Mouse (Mus musculus): ENCODE measurements around the gene Tgtp2.
"Not testable (repeated sequence)": the region's sequence is repeated elsewhere in the genome, so short reads cannot be mapped to it uniquely, and the experiment has no call there.

Tgtp2 gene

DNA sequence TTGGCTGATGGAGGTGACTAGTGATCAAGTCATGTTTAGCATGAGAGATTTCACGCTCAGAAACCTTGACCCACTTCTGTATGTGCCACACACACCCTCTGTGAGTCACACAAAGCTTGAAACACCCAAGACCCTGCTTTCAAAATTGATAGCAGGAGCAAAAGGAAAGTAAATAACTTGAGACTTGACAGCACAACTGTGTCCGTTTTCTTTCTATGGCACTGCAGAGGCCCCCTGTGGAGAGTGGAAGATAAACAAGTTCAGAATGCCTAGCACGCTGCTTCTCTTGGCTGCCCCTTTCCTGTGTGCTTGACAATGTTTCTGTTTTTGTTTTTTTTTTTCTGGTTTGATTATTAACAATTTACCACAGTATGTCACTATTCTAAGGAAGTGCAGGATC is 20.9 kb upstream of the Tgtp2 start:
- ATAC-seq (ENCODE audit: low TSS enrichment), result no peak

DNA sequence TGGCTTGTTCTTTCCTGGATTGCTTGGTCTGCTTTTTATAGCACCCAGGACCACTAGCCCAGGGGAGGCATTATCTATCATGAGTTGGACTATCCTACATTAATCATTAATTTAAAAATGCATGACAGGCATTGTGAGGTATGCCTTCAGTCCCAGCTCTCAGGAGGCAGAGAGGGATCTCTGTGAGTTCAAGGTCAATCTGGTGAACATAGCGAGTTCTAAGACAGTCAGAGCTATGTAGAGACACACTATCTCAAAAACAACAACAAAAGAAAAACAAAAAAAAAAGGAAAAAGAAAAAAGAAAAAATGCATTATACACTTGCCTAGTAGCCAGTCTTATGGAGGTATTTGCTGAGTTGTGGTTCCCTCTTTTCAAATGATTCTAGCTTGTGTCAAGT is 20.4 kb upstream of the Tgtp2 start:
- no peak for ATAC-seq (ENCODE audit: low TSS enrichment)

DNA sequence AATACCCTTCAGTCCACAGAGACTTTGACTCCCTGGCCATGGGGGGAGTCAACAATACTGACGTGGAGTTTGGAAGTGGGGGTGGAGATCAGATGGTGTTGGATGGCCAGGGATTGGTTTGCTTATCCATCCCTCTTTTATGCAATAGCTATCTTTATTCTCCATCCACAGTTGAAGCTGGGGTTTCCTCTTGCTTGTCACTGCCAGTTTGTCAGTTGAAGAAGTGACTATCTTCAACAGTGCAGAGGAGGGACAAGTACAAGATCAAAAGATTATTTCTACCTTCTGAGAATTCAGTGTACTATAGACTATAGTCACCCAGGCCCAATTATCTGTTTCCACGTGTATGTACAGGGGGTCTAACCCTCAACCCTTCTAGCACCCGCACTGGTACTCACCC is 19.8 kb upstream of the Tgtp2 start:
- ATAC-seq (ENCODE audit: low TSS enrichment), result no peak

DNA sequence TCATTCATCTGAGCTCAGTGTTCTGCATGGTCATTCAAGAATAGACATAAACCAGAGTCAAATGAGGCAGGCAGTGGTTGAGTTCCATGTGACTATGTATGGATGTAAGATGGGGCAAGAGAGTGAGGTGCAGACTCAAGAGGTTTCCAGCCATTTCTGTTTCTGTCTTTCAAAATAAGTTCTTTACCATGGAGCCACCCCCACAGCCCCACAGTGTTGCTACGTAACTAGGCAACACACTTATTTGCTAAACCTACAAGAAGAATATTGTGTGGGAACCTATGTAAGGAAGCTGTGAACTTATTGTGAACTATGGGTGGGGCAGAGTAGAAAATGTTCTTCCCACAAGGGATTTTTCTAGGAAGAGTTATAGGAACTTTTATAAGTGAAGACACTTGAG is 19.1 kb upstream of the Tgtp2 start:
- peak; percentile 76 for ATAC-seq (ENCODE audit: low TSS enrichment)

DNA sequence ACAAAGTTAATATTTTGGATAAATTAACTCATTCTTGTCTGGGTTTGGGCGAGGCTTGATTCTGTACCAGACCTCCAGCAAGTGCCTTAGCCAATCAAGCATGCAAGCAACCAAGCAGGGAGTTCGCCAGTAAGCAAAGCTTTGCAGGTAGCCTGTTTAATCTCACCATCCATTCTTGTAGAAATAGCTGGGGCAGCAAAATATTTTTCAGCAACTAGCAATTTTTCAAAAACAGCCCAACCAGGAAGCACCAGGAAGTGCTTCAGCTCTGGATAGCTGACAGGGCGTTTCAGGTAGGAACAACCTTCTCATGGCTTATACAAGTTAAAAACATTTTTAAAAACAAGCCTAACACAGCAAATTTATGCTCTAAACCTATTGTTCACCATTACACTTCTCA is 17.9 kb upstream of the Tgtp2 start:
- ATAC-seq (ENCODE audit: low TSS enrichment), result no peak

DNA sequence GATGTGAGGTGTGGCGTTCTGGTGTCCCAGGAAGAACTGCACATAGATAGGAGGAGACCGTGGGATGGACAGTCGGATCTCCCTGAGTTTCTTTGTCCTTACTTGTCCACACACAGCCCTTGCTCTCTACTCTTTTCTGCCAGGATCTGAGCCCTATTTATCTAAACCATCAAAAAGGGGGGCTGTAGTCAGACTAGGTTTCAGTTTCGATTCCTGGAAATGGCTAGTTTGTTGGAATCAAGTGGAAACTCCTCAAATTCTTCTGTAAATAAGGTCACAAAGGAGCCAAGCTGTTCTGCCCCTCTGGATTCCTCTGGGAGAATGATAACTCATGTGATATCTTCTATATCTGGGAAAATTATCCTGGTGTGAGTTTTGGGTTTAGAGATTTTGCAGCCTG is 17.4 kb upstream of the Tgtp2 start:
- ATAC-seq (ENCODE audit: low TSS enrichment), result no peak

DNA sequence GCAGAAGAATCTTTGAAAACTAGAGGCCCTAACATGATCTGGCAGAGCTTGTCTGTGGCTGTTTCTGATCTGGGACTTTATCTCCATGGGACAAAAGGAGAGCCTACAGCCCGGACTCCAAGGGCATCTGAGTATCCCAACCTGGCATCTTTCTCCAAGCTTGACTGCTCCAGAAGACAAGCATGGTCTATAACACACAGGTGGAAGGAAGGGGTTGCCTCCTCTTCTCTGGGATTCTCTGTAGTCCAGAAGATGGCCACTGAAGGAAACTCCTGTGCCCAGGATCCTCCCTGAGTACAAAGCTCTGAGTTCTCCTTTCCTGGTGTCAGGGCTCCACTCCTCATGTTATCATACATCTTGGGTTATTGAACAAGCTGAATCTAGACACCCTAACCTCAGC is 16.6 kb upstream of the Tgtp2 start:
- no peak for ATAC-seq (ENCODE audit: low TSS enrichment)

DNA sequence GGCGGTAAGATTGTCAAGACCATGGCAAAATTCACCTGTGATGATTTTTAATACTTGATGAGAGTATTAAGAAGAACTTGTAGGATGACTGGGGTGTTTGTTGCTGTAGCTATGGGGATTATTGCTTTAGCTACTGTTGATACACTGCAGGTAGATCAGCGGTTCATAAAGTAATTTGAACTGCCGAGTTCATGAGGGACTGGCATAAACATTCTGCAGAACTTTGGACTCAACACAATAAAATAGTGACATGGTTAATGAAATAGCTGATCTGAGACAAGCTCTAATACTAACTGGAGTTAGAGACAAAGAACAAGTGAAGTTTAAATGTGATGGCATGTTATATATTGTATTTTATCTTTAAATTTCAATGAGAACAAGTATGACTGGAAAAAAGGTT is 14.7 kb upstream of the Tgtp2 start:
- ATAC-seq (ENCODE audit: low TSS enrichment), result no peak

DNA sequence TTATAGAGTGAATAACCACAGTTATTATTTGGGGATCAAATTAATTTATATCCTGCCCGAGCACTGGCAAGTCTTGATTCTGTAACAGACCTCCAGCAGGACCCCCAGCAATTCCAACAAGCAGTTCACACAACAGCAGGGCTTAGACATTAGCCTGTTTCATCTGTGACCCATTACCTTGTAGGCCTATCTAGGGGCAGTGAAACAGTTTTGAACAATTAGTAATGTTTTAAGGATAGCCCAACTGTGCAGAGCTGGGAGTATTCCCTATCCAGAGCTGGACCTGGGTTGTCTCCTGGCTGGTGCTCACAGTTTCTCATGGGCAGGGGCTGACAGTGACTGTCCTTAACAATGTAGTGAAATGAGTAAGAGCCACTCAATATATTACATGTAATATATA is 13.0 kb upstream of the Tgtp2 start:
- ATAC-seq (ENCODE audit: low TSS enrichment), result no peak

DNA sequence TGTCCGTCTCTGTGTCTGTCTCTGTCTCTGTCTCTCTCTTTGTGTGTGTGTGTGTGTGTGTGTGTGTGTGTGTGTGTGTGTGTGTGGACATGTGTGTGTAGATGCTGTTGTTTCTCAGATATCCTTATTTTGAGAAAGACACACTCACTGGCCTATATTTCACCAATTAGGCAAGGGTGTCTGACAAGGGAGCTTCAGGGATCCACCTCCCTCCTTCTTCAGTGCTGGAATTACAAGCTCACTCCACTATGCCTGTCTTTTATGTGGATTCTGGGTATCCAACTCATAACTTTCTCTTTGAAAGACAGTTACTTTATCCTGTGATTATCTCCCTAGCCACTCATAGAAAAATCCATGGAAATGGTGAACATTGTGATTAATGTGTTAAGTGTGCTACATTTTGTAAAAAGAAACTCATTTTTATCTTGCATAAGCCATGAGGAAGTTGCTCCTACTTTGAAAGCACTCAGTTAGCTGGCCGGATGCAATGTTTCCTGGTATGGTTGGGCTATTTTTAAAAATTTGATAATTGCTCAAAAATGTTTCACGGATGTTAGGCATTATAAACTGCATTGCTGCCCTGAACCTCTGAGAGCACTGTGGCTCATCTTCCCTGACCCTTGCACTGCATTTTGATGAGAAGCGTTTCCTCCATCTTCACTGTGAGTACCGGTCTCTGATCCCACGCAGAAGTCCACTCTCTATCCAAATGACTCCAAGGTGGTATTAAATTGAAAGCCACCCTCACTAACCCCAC is 12.2 kb upstream of the Tgtp2 start, which contains the start of gene Ifi47:
Gene Ifi47 (plus strand): TSS at position 587 of the 757 bp plus-strand sequence.
- not testable (repeated sequence) for ATAC-seq (ENCODE audit: low TSS enrichment)

DNA sequence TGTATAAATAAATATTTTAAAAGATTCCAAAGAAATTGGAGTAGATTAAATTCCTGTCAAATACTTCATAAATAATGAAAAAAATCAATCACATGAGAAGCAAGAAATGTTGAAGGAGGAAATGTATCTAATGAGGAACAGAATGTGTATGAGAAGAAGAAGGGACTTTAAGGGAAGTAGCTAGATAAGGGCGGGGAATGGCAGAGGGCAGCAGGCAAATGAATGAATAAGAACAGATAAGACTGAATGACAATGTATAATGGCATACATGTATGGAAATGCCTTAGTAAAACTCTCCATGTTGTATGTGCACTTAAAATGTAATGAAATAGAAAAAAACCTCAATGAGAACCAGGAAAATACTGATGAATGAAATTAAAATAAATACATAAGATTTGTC is 4.4 kb upstream of the Tgtp2 start:
- no peak for ATAC-seq (ENCODE audit: low TSS enrichment)

DNA sequence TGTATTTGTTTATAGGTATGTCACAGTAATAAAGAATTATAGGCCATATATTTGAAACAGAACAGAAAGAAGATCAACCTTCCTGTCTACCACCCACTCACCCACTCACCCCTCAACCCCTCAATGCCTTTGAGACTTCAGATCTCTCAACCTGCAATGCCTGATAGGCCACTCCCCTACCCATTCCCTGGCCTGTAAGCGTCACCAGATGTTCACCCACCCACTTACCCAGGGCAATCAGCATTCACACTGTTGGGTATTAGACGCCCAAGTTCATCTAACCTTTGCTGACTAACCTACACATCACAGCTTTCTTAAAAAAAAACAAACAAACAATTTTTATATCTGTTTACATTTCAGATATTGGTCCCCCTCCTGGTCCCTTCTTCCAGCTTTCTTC is 2.1 kb downstream of the Tgtp2 start:
- ATAC-seq (ENCODE audit: low TSS enrichment), result not testable (repeated sequence)

DNA sequence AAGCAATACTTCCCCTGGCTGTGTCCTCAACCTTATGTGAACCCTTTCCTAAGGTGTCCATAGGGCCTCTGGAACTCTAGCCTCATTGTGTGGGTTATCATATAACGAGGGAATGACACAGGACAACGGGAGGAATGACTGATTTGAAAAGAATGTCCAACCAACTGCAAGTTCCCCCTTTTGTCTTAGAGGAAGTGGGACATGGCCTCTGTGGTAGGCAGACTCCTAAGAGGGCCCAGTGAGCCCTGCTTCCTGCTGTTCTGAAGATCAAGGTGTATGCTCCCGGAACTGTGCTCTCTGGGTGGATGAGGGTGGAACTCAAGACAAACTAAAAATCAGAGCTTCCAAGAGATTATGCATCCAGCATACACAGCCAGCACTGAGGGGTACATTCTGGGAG is 3.9 kb downstream of the Tgtp2 start:
- not testable (repeated sequence) for ATAC-seq (ENCODE audit: low TSS enrichment)

DNA sequence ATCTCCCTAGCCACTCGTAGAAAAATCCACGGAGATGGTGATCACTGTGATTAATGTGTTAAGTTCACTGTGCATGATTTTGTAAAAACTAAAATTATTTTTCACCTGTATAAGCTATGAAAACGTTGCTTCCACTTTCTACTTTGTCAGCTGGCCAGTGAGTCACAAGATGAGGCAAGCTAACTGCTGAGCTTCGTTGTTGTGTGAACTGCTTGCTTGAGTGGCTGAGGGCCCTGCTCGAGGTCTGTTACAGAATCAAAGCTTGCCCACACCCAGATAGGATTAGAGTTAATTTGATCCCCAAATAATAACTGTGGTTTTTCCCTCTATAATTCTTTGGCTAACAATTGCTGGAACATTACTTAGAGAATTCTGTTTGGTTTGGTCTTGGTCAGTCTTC is 12.1 kb downstream of the Tgtp2 start:
- ATAC-seq (ENCODE audit: low TSS enrichment), result not testable (repeated sequence)

DNA sequence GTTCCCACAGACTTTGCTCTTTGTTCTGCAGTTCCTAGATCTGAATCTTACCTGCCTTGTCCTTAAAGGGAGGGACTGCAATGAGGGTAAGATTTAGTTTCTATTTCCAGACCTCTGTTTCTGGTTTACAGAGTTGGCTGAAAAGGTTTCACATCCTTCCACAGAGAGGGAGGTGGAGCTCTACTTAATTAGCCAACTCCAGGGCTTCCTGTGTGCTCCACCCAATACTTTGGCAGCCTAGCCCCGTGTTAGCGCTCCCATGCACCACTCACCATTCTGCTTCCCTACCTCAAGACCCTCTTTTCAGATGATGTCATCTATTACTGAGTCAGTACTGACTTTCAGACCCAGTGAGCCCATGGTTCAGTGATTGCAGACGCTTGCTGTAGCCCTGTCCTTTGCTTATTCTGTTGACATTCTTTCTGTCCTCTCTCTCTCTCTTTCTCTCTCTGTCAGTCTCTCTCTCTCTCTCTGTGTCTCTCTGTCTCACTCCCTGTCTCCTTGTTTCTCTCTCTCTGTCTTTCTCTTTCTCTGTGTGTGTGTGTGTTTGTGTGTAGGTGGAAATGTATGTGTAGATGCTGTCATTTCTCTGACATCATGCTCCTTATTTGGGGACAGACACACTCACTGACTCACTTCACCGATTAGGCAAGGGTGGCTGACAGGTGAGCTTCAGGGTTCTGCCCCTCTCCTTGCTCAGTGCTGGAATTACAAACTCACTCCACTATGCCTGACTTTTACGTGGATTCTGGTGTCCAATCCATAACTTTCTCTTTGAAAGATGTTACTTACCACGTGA is 12.7 kb downstream of the Tgtp2 start, which contains the start of gene 9930111J21Rik2:
Gene 9930111J21Rik2 (minus strand): TSS at position 150 of the 799 bp plus-strand sequence.
- not testable (repeated sequence) for ATAC-seq (ENCODE audit: low TSS enrichment)

DNA sequence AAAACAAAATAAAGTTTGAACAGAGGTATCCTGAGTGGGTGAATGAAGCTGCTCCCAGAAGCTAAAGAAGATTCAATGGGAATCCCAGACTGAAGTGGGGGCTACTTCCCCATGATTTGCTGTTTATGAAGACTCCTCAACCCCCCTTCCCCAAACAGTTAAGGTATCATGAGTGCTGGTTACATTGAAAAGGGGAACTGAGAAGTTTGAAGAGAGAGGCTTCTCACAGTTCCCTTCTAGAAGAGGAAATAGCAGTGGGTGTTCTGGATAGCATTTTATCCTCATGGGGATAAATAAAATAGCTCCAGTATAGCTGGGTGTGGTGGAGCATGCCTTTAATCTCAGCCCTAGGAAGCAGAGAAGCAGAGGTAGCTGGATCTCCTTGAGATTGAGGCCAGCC is 13.9 kb downstream of the Tgtp2 start:
- ATAC-seq (ENCODE audit: low TSS enrichment), result not testable (repeated sequence)

DNA sequence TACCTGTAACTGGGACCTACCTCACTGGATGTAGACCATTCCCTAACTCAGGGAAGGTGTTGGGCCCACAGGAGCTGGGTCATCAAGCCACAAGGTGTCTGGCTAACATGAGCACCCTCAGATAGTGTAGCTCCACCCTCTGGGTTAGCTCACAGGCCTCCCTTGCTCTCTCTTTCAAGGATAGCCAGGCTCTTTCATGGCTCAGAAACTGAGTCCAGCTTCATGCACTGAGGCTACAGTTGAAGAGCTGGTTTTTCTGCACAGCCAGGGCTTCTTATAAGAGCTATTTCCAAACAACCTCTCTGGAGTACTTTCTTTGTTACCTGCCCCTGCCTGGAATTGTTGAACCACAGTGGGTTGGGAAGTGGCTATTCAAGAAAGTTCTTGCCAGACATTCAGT is 51.9 kb downstream of the Tgtp2 start:
- ATAC-seq (ENCODE audit: low TSS enrichment), result not testable (repeated sequence)

Measured in frontal cortex, adult (tissue).